Mouse (Mus musculus): ENCODE measurements around the gene Trabd2b.

- TF ChIP-seq CTCF (IDR thresholded peaks at IDR 0.05 in 2 of 3, conservative IDR thresholded peaks at IDR 0.05 in 1 of 3; ENCODE audit: control insufficient read depth in 1 of 3, insufficient read depth in 1 of 3, low read depth in 2 of 3, low read length in 3 of 3, poor library complexity in 1 of 3, severe bottlenecking in 1 of 3) (no peak), POLR2A (IDR thresholded peaks at IDR 0.05; ENCODE audit: control insufficient read depth in 1 of 2, insufficient read depth in 1 of 2, low read depth in 1 of 2, low read length in 2 of 2, poor library complexity in 1 of 2) (no peak), ELF1 (IDR thresholded peaks at IDR 0.05; ENCODE audit: low read depth, low read length) (no peak), GATA1 (IDR thresholded peaks at IDR 0.05; ENCODE audit: low read depth, low read length) (no peak), MAZ (IDR thresholded peaks at IDR 0.05; ENCODE audit: low read depth, low read length) (no peak), ZKSCAN1 (IDR thresholded peaks at IDR 0.05; ENCODE audit: low read depth, low read length) (no peak), ZC3H11A (IDR thresholded peaks at IDR 0.05; ENCODE audit: low read depth, low read length) (no peak), ZNF384 (IDR thresholded peaks at IDR 0.05; ENCODE audit: low read depth, low read length) (no peak), MEF2A (IDR thresholded peaks at IDR 0.05; ENCODE audit: extremely low read depth, insufficient replicate concordance, low read depth, low read length, poor library complexity, severe bottlenecking) (no peak)
Observed at GRCm38 (mm10) chr4:114516651-114517050, 110.1 kb downstream of the Trabd2b start.
